Mouse (Mus musculus): ENCODE measurements around the gene 2310039H08Rik. TPM values are rescaled to one million over a fixed set of nuclear protein-coding genes. Genes with fewer than 3 reads are reported as not detected.

Gene 2310039H08Rik
- polyA plus RNA-seq, 1 experiment from 2014 or later = 117 TPM

GRCm38 (mm10) chr17:46774131-46774472 is 1.7 kb downstream of the 2310039H08Rik start:
- ATAC-seq (ENCODE audit: low FRiP score, low TSS enrichment) (no peak), DNase-seq (ENCODE audit: low spot score) (no peak)
- Histone ChIP-seq H3K27me3 (ENCODE audit: control insufficient read depth, insufficient read depth, low read length) (no peaks in the 10 kb centered on the region), H3K9ac (ENCODE audit: low read length) (peak overlapping the region; percentile 31; the same call in 1 of the 2 replicates), H3K9me3 (ENCODE audit: control insufficient read depth, low read length) (no peaks in the 10 kb centered on the region), H3K36me3 (ENCODE audit: control insufficient read depth, insufficient read depth, low read length) (peaks cover 10% of the 10 kb centered on the region; the same call in 1 of the 2 replicates), H3K4me1 (replicated peaks; ENCODE audit: control insufficient read depth, insufficient read depth) (no peaks in the 10 kb centered on the region; the same call in 1 of the 2 replicates), H3K27ac (replicated peaks) (0 out of 2 replicates have a peak overlapping the region, but pooled peaks have one; percentile 24), H3K4me3 (ENCODE audit: low read depth, low read length) (no peak overlapping the region), H3K4me2 (replicated peaks; ENCODE audit: low read depth) (peak overlapping the region; percentile 85; the same call in 1 of the 2 replicates)
- 51% methylated on average over 2 of the region's 2 CpGs for WGBS
- no peak for TF ChIP-seq EP300 (optimal IDR thresholded peaks at IDR 0.05)
- no peak for TF ChIP-seq CTCF (IDR thresholded peaks at IDR 0.05; ENCODE audit: low read depth)

- ATAC-seq (ENCODE audit: low FRiP score, low TSS enrichment) (no peak), DNase-seq (ENCODE audit: low spot score) (no peak)
- 84% methylated on average over 9 of the region's 9 CpGs for WGBS
- TF ChIP-seq EP300 (optimal IDR thresholded peaks at IDR 0.05) = no peak
- no peak for TF ChIP-seq CTCF (IDR thresholded peaks at IDR 0.05; ENCODE audit: low read depth)
- H3K9me3 ChIP-seq (ENCODE audit: control insufficient read depth, low read length) = no peaks in the 10 kb centered on the region
- H3K4me2 ChIP-seq (replicated peaks; ENCODE audit: low read depth) = no peak overlapping the region
- H3K27me3 ChIP-seq (ENCODE audit: control insufficient read depth, insufficient read depth, low read length) = no peaks in the 10 kb centered on the region
- H3K36me3 ChIP-seq (ENCODE audit: control insufficient read depth, insufficient read depth, low read length) = peaks cover 18% of the 10 kb centered on the region
- peak overlapping the region; percentile 35; the same call in 1 of the 2 replicates for H3K27ac ChIP-seq (replicated peaks)
- no peak overlapping the region for H3K9ac ChIP-seq (ENCODE audit: low read length)
- no peak overlapping the region for H3K4me3 ChIP-seq (ENCODE audit: low read depth, low read length)
- H3K4me1 ChIP-seq (replicated peaks; ENCODE audit: control insufficient read depth, insufficient read depth) = no peaks in the 10 kb centered on the region; the same call in 1 of the 2 replicates
Measured at GRCm38 (mm10) chr17:46775070-46775469, 2.6 kb downstream of the 2310039H08Rik start.

- WGBS = 41% methylated on average over 3 of the region's 3 CpGs
- peak; percentile 55 for DNase-seq (ENCODE audit: low spot score)
- no peak overlapping the region for H3K4me3 ChIP-seq (ENCODE audit: low read depth, low read length)
- no peak overlapping the region for H3K9ac ChIP-seq (ENCODE audit: low read length)
- ATAC-seq (ENCODE audit: low FRiP score, low TSS enrichment) = peak; percentile 64
- TF ChIP-seq EP300 (optimal IDR thresholded peaks at IDR 0.05) (no peak), CTCF (IDR thresholded peaks at IDR 0.05; ENCODE audit: low read depth) (no peak)
- no peak overlapping the region for H3K4me2 ChIP-seq (replicated peaks; ENCODE audit: low read depth)
- H3K27me3 ChIP-seq (ENCODE audit: control insufficient read depth, insufficient read depth, low read length) = no peaks in the 10 kb centered on the region
- H3K36me3 ChIP-seq (ENCODE audit: control insufficient read depth, insufficient read depth, low read length) = peaks cover 22% of the 10 kb centered on the region
- no peaks in the 10 kb centered on the region for H3K9me3 ChIP-seq (ENCODE audit: control insufficient read depth, low read length)
- H3K27ac ChIP-seq (replicated peaks) = peak overlapping the region; percentile 64
- H3K4me1 ChIP-seq (replicated peaks; ENCODE audit: control insufficient read depth, insufficient read depth) = no peaks in the 10 kb centered on the region; the same call in 1 of the 2 replicates
Measured at GRCm38 (mm10) chr17:46776087-46776486, 3.7 kb downstream of the 2310039H08Rik start.

- peak overlapping the region; percentile 73 for H3K9ac ChIP-seq (ENCODE audit: low read length)
- ATAC-seq (ENCODE audit: low FRiP score, low TSS enrichment) (peak; percentile 3; the same call in 1 of the 2 replicates), DNase-seq (ENCODE audit: low spot score) (no peak)
- peaks cover 18% of the 10 kb centered on the region for H3K36me3 ChIP-seq (ENCODE audit: control insufficient read depth, insufficient read depth, low read length)
- TF ChIP-seq CTCF (IDR thresholded peaks at IDR 0.05; ENCODE audit: low read depth) (no peak), EP300 (optimal IDR thresholded peaks at IDR 0.05) (no peak)
- WGBS = 1% methylated on average over 11 of the region's 11 CpGs
- H3K4me3 ChIP-seq (ENCODE audit: low read depth, low read length) = peak overlapping the region; percentile 70
- H3K4me2 ChIP-seq (replicated peaks; ENCODE audit: low read depth) = peak overlapping the region; percentile 67
- H3K9me3 ChIP-seq (ENCODE audit: control insufficient read depth, low read length) = no peaks in the 10 kb centered on the region
- no peaks in the 10 kb centered on the region for H3K27me3 ChIP-seq (ENCODE audit: control insufficient read depth, insufficient read depth, low read length)
- H3K4me1 ChIP-seq (replicated peaks; ENCODE audit: control insufficient read depth, insufficient read depth) = no peaks in the 10 kb centered on the region
- peak overlapping the region; percentile 92 for H3K27ac ChIP-seq (replicated peaks)
Measured at GRCm38 (mm10) chr17:46781876-46782275, 9.4 kb downstream of the 2310039H08Rik start.

- H3K4me2 ChIP-seq (replicated peaks; ENCODE audit: low read depth) = peak within 1 kb of the TSS; percentile 67
- H3K4me1 ChIP-seq (replicated peaks; ENCODE audit: control insufficient read depth, insufficient read depth) = no peaks in the 10 kb centered on the region
- TF ChIP-seq EP300 (optimal IDR thresholded peaks at IDR 0.05) (no peak), CTCF (IDR thresholded peaks at IDR 0.05; ENCODE audit: low read depth) (peak; percentile 81)
- H3K9ac ChIP-seq (ENCODE audit: low read length) = peak within 1 kb of the TSS; percentile 73
- DNase-seq (ENCODE audit: low spot score) (peak; percentile 94), ATAC-seq (ENCODE audit: low FRiP score, low TSS enrichment) (peak; percentile 95)
- H3K27ac ChIP-seq (replicated peaks) = peak within 1 kb of the TSS; percentile 92
- H3K4me3 ChIP-seq (ENCODE audit: low read depth, low read length) = peak within 1 kb of the TSS; percentile 70
- WGBS = 1% methylated on average over 44 of the region's 44 CpGs
- no peaks in the 10 kb centered on the region for H3K9me3 ChIP-seq (ENCODE audit: control insufficient read depth, low read length)
- peaks cover 14% of the 10 kb centered on the region for H3K36me3 ChIP-seq (ENCODE audit: control insufficient read depth, insufficient read depth, low read length)
- H3K27me3 ChIP-seq (ENCODE audit: control insufficient read depth, insufficient read depth, low read length) = no peaks in the 10 kb centered on the region
Measured at GRCm38 (mm10) chr17:46782341-46783221, 10.1 kb downstream of the 2310039H08Rik start, which contains the start of gene Rpl7l1. Gene Rpl7l1, minus strand, starts transcription at chr17:46782672.

- H3K9ac ChIP-seq (ENCODE audit: low read length) = no peak overlapping the region
- H3K4me3 ChIP-seq (ENCODE audit: low read depth, low read length) = peak overlapping the region; percentile 70
- TF ChIP-seq CTCF (IDR thresholded peaks at IDR 0.05; ENCODE audit: low read depth) (no peak), EP300 (optimal IDR thresholded peaks at IDR 0.05) (no peak)
- H3K36me3 ChIP-seq (ENCODE audit: control insufficient read depth, insufficient read depth, low read length) = peaks cover 12% of the 10 kb centered on the region
- DNase-seq (ENCODE audit: low spot score) = no peak
- no peaks in the 10 kb centered on the region for H3K4me1 ChIP-seq (replicated peaks; ENCODE audit: control insufficient read depth, insufficient read depth)
- ATAC-seq (ENCODE audit: low FRiP score, low TSS enrichment) = no peak
- no peaks in the 10 kb centered on the region for H3K27me3 ChIP-seq (ENCODE audit: control insufficient read depth, insufficient read depth, low read length)
- H3K4me2 ChIP-seq (replicated peaks; ENCODE audit: low read depth) = peak overlapping the region; percentile 53; the same call in 1 of the 2 replicates
- no peaks in the 10 kb centered on the region for H3K9me3 ChIP-seq (ENCODE audit: control insufficient read depth, low read length)
- H3K27ac ChIP-seq (replicated peaks) = peak overlapping the region; percentile 92
- 85% methylated on average over 2 of the region's 2 CpGs for WGBS
Measured at GRCm38 (mm10) chr17:46783222-46783565, 10.8 kb downstream of the 2310039H08Rik start.
